Mouse (Mus musculus) heart, adult 10 weeks (tissue): ENCODE measurements around the gene Erfe. TPM values are rescaled to one million over a fixed set of nuclear protein-coding genes. Genes with fewer than 3 reads are reported as not detected.

Experiments used
- polyA plus RNA-seq: library from polyadenylated mRNA; stranded (reverse); fragments of 350-450 nt; fragmentation: Illumina TruSeq; extraction: RNeasy Lipid Tissue Mini Kit (QIAGEN cat#74804); gene quantifications from one replicate; pipeline ENCODE4 v1.2.3, GENCODE M21; 2014; ENCODE audit warnings: low read depth, low replicate concordance

Gene Erfe
- polyA plus RNA-seq, result not detected

DNA sequence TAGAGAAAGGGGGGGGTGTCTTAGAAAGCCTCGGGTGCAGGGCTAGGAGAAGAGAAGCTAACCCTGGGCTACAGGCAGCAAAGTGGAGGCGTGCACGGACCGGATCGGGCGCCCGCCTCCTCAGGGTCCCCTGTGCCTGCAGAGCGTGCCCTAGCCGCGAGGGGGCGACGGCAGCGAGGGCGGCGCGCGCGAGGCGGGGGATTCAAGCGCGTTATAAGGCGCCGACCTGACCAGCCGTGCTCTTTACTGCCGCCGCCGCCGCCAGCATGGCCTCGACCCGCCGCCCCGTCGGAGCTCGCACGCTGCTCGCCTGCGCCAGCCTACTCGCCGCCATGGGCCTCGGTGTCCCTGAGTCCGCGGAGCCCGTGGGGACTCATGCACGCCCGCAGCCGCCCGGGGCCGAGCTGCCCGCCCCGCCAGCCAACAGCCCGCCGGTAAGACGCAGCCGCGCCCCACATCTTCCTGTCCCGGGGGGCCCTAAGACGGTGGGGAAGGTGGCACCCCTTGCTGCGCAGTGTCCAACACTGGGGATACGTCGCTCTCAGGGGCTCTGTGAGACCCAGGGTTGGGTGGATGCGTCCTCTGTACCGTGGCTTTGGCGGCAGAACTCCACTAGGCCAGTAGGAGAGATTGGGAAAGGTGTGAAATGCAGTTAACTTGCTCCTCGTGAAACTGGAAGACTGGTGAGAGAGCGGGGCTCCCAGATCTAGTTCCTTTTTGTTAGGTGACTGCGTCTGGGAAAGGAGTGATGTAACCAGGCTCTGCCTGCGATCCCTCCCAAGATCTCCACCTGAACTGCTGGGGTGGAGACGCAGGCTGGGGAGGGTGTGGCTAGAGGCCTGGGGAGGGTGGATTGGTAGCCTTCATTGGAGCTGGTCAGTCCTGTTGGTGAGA lies at the start of gene Erfe:
Gene Erfe, plus strand, starts transcription at position 216 of the 894 bp plus-strand sequence.

DNA sequence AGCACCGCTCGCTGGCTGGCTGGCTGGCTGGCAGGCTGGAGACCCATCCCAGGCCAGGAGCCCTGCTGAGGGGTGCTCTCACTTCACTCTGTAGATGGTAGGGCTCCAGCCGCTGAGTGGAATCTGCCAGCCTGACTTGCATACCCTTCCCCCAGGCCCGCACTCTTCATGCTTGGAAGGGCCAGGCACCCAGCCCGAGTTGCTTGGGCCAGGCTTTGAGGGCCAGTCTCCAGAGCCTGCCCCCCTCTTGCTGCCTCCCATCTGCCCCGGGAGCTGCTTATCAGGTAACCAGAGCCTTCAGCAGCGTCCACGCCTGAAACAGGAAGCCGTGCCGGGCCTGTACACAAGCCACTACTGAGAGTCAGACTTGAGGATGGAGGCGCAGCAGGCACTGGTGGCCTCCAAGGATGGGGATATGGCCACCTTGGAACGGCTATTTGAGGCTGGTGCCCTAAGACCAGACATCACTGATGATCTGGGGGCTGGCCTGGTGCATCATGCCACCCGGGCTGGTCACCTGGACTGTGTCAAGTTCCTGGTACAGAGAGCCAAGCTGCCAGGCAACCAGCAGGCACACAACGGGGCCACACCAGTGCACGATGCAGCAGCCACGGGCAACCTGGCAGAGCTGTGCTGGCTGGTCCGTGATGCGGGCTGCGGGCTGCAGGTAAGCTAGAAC lies 44.3 kb upstream of the Erfe start, which contains the start of gene Espnl:
Gene Espnl, plus strand, starts transcription at position 316 of the 679 bp plus-strand sequence.

DNA sequence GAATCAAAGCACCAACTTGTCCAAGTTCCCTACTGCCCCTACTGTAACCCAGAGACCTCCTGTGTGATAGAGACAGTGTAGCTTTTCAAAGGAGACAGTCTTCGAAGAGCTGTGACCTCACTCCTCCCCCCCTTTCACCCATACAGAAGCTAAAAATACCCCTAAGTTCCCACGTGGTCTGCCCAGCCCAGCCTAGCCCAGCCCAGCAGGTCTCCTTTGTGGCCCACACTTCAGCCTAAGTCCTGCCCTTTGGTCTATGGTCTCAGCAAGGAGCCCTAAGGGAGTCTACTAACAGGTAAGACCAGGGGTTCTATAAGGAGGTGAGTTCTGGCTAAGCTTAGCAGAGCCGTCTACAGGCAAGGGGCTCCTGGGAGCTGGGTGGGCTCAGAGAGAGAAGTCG lies 15.4 kb upstream of the Erfe start, which contains the start of gene Klhl30:
Gene Klhl30, plus strand, starts transcription at position 176 of the 400 bp plus-strand sequence.

DNA sequence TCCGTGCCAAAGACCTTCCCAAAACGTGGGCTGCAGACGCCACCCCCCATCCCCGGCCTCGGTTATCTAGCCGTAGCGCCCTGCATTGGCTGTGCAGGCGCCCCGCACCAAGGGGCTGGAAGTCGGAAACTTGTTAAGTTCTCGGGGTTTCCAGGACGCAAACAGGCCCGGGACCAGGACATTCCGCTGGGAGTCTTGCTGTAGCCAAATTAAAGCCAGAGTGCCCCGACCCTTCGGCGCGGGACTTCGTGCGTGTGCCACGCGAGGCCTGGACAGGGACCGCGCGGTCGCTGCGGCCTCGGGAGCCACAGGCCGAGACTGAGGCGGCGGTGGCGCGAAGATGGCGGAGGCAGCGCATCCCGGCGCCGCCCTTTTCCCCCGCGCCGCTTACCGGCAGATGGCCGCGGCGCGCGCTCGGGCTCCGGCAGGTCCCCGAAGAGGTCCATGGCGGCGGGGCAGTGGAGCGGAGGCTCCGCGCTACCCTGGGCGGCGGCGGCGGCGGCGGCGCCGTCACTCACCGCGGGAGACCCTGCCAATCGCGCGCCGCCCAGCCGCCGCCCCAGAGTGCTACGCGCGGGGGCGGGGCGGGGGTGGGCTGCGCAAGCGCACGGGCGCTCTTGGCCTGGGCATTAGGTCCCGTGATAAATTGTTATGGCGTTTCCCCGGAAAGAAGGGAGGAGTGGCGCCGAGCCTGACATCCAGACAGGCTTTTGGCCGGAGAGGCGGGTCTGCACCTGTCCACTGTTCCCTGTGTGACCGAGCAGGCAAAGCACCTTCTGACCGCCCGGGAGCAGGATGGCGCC lies 32.2 kb downstream of the Erfe start, which contains the start of gene Ilkap:
Gene Ilkap, minus strand, starts transcription at position 556 of the 803 bp plus-strand sequence.

DNA sequence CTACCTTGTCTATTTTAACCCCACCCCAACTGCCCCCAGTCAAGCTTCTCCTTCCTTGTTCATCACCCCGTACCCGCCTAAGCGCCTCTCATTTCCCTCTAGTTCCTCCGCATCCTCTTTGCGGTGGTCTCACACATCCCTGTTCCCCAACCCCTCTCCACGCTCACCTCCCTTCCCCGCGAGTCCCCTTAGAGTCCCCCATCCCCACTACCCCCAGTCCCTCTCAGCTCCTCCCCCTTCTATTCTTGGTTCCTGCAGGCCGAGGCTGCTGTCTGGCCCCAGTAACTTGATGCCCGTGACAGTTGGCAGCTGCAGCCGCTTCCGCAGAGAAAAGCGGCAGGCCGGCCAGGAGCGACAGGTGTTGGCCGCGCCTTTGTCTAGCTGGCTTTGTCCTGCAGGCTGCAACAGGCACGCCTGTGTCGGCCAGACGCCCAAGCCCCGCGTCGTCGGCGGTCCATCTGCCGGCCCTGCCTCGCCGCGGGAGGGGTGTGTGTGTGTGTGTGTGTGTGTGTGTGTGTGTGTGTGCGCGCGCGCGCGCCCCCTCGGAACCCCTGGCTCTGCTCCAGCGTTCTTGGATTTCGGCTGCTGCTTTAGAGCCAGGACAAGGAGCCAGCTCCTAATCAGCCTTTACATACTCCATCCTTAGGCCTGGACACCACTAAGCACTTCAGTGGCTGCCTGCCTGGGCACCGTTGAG lies 47.8 kb downstream of the Erfe start, which contains the start of gene Hes6:
Gene Hes6, minus strand, starts transcription at position 141 of the 697 bp plus-strand sequence.

Other genes starting within 250 kb of the Erfe start
- gene Rbm44, start 221.3 kb upstream of the Erfe start, polyA plus RNA-seq, result not detected
- gene Ramp1, start 186.6 kb upstream of the Erfe start, polyA plus RNA-seq, result 10.2 TPM
- gene Ube2f, start 116.1 kb upstream of the Erfe start, polyA plus RNA-seq, result 48.3 TPM
- 15.4 TPM for gene Scly, start 68.1 kb upstream of the Erfe start, polyA plus RNA-seq
- gene Espnl, start 44.4 kb upstream of the Erfe start, polyA plus RNA-seq, result not detected
- gene Klhl30, start 15.4 kb upstream of the Erfe start, polyA plus RNA-seq, result 45.7 TPM
- gene Ilkap, start 32.4 kb downstream of the Erfe start, polyA plus RNA-seq, result 66.3 TPM
- gene Hes6, start 47.6 kb downstream of the Erfe start, polyA plus RNA-seq, result 20.9 TPM
- gene Per2, start 92.9 kb downstream of the Erfe start, polyA plus RNA-seq, result 3.0 TPM
- gene Traf3ip1, start 128.2 kb downstream of the Erfe start, polyA plus RNA-seq, result 7.3 TPM
- 12.3 TPM for gene Asb1, start 174.1 kb downstream of the Erfe start, polyA plus RNA-seq